Mouse (Mus musculus) kidney, postnatal 14 days (tissue): Measurements from ENCODE around the gene Znhit2.
A peak's percentile ranks its signal among the peaks of the same experiment; 100 is the strongest.

Experiments used
- DNase-seq: peaks from one replicate; pipeline ENCODE4 v3.0.0; 2022; ENCODE audit warnings: mixed read lengths

Gene Znhit2

GRCm38 (mm10) chr19:6047154-6047898 is 13.7 kb upstream of the Znhit2 start:
- no peak for DNase-seq

- no peak for DNase-seq
Observed at GRCm38 (mm10) chr19:6047899-6048166, 13.2 kb upstream of the Znhit2 start.

- no peak for DNase-seq
Observed at GRCm38 (mm10) chr19:6048681-6049410, 12.1 kb upstream of the Znhit2 start.

GRCm38 (mm10) chr19:6052516-6052915 is 8.5 kb upstream of the Znhit2 start:
- DNase-seq, result no peak

GRCm38 (mm10) chr19:6054296-6054695 is 6.7 kb upstream of the Znhit2 start:
- DNase-seq, result no peak

GRCm38 (mm10) chr19:6056696-6057095 is 4.3 kb upstream of the Znhit2 start:
- no peak for DNase-seq

- peak; percentile 100 for DNase-seq
Observed at GRCm38 (mm10) chr19:6057313-6058096, 3.5 kb upstream of the Znhit2 start, which contains the start of the genes Mrpl49 and Fau. TSS of gene Mrpl49 (minus strand) at chr19:6057785. TSS of gene Fau (plus strand) at chr19:6057844.

- DNase-seq, result no peak
Observed at GRCm38 (mm10) chr19:6058513-6058912, 2.5 kb upstream of the Znhit2 start.

GRCm38 (mm10) chr19:6058966-6059365 is 2.0 kb upstream of the Znhit2 start:
- DNase-seq, result no peak

- peak; percentile 65 for DNase-seq
Observed at GRCm38 (mm10) chr19:6061641-6062302, 780 bp downstream of the Znhit2 start.

- no peak for DNase-seq
Observed at GRCm38 (mm10) chr19:6062418-6062817, 1.4 kb downstream of the Znhit2 start.

- no peak for DNase-seq
Observed at GRCm38 (mm10) chr19:6063081-6063480, 2.1 kb downstream of the Znhit2 start.

- DNase-seq, result no peak
Observed at GRCm38 (mm10) chr19:6066571-6066970, 5.6 kb downstream of the Znhit2 start.

GRCm38 (mm10) chr19:6067011-6067723 is 6.2 kb downstream of the Znhit2 start:
- peak; percentile 84 for DNase-seq

- peak; percentile 95 for DNase-seq
Observed at GRCm38 (mm10) chr19:6067724-6068415, 6.9 kb downstream of the Znhit2 start, which contains the start of gene Tm7sf2. TSS of gene Tm7sf2 (minus strand) at chr19:6068373.

- DNase-seq, result no peak
Observed at GRCm38 (mm10) chr19:6068951-6069350, 8.0 kb downstream of the Znhit2 start.

GRCm38 (mm10) chr19:6069851-6070250 is 8.9 kb downstream of the Znhit2 start:
- no peak for DNase-seq

GRCm38 (mm10) chr19:6070571-6071250 is 9.7 kb downstream of the Znhit2 start:
- no peak for DNase-seq

GRCm38 (mm10) chr19:6071261-6071660 is 10.3 kb downstream of the Znhit2 start:
- no peak for DNase-seq

GRCm38 (mm10) chr19:6073889-6074288 is 12.9 kb downstream of the Znhit2 start:
- no peak for DNase-seq
